10 mouse cellular contexts compared by ENCODE assay signal in the genomic region with DNA sequence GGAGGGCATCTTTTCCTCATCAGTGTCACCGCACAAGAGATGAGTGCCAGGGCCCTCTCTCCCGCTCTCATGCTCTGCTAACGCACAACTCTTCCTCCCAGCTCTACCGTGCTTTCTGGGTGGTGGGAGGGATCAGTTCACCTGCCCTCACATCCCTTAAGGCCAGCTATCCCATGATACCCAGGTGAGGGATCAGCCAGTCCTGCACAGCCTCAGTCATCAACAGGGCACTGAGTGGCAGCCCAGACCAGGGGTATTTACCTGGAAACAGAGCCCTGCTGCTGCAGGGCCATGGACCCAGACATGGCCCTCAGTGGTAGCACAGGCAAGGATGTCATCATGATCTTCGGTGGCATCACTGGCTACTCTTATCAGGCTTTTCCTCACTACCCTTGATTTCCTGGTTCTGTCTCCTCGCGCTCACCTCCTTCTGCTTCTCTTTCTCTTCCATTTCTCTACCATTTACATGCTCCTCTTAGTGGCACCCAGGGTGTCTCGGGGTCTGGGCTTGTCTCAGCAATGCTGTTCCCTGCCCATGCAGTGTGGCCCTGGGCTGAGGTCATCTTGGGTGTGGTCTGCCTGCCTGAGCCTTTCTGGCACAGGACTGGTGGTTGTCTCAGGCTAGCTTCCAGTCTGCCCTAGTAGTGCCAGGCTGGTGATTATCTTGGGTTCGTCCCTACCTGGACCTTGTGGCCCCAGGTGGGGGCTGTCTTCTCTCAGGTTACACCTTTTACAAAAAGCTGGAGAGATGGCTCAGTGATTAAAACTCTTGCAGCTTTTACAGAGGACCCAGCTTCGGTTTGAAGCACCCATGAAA. TPM values are rescaled to one million over a fixed set of nuclear protein-coding genes. Genes with fewer than 3 reads are reported as not detected.
DNase-seq lines count a peak whose midpoint lies in the region; ATAC-seq lines count a peak whose summit lies in the region.
"Had no signal": no experiment of that assay in that cellular context is flagged by ENCODE, and none has a peak within 500 bp of the region (broad histone marks: within the 10 kb centered on the region; RNA-seq: fewer than 3 reads in every experiment).

No protein-coding gene starts in this region.

- H3K27me3 ChIP-seq in heart, embryonic 16.5 days (ENCODE audit: control insufficient read depth, insufficient read depth, low read length), result no peaks in the 10 kb centered on the region
- H3K27me3 ChIP-seq in stomach, embryonic 16.5 days (ENCODE audit: control insufficient read depth, insufficient read depth, low read length), result no peaks in the 10 kb centered on the region

- WGBS in heart, embryonic 16.5 days, result 78% methylated on average over 10 of the region's 10 CpGs
- 85% methylated on average over 10 of the region's 10 CpGs for WGBS in stomach, embryonic 16.5 days

- H3K9me3 ChIP-seq in heart, embryonic 16.5 days (replicated peaks; ENCODE audit: control insufficient read depth, low read length), result no peaks in the 10 kb centered on the region
- no peaks in the 10 kb centered on the region for H3K9me3 ChIP-seq in stomach, embryonic 16.5 days (replicated peaks; ENCODE audit: control insufficient read depth, low read length)

- H3K4me1 ChIP-seq in heart, embryonic 16.5 days (ENCODE audit: control insufficient read depth, insufficient read depth, low read length), result peaks cover 2% of the 10 kb centered on the region; the same call in 1 of the 2 replicates
- H3K4me1 ChIP-seq in stomach, embryonic 16.5 days (ENCODE audit: control insufficient read depth, insufficient read depth, low read length), result no peaks in the 10 kb centered on the region

- H3K9ac ChIP-seq in heart, embryonic 16.5 days (ENCODE audit: low read length), result no peak overlapping the region
- H3K9ac ChIP-seq in stomach, embryonic 16.5 days (ENCODE audit: low read length), result no peak overlapping the region
- H3K9ac ChIP-seq: forebrain, postnatal 0 days had no signal

- no peak overlapping the region for H3K4me2 ChIP-seq in heart, embryonic 16.5 days (ENCODE audit: low read depth, low read length)
- H3K4me2 ChIP-seq in stomach, embryonic 16.5 days (ENCODE audit: low read depth, low read length), result no peak overlapping the region

- 0 out of 2 replicates have a peak, but pooled peaks have one; percentile 12 for ATAC-seq in heart, embryonic 16.5 days (replicated peaks; ENCODE audit: extremely low read depth, insufficient read depth, low FRiP score)
- peak; percentile 65 for ATAC-seq in erythroid progenitor cell, adult 5-6 weeks (replicated peaks; ENCODE audit: low FRiP score, poor library complexity, severe bottlenecking)
- ATAC-seq in stomach, embryonic 16.5 days (ENCODE audit: insufficient read depth, low FRiP score), result peak; percentile 50; the same call in 1 of the 2 replicates

- intact Hi-C loops in heart, postnatal 25 days (cut with DNase I), result no loop called here

- DNase-seq in heart, postnatal 25 days (ENCODE audit: low spot score), result no peak
- DNase-seq in CD4-positive, CD25-positive, alpha-beta regulatory T cell, adult 2 months (ENCODE audit: low read depth, low spot score), result peak; percentile 59
- DNase-seq in Muller cell, postnatal 12 days (ENCODE audit: inconsistent ontology term), result no peak
- no peak for DNase-seq in cerebellum, adult 11 months
- DNase-seq in adrenal gland, postnatal 25 days, result no peak
- DNase-seq: cerebellum, adult 2 months; forebrain, postnatal 0 days had no signal

- H3K4me3 ChIP-seq in heart, embryonic 16.5 days (ENCODE audit: low read length), result no peak overlapping the region
- H3K4me3 ChIP-seq in stomach, embryonic 16.5 days (replicated peaks; ENCODE audit: low read length), result no peak overlapping the region

- no peaks in the 10 kb centered on the region for H3K36me3 ChIP-seq in heart, embryonic 16.5 days (ENCODE audit: control insufficient read depth, insufficient read depth)
- no peaks in the 10 kb centered on the region for H3K36me3 ChIP-seq in stomach, embryonic 16.5 days (ENCODE audit: control insufficient read depth, insufficient read depth, low read length)

- no peak overlapping the region for H3K27ac ChIP-seq in heart, embryonic 16.5 days (ENCODE audit: low read length)
- no peak overlapping the region for H3K27ac ChIP-seq in stomach, embryonic 16.5 days (ENCODE audit: low read length)

RNA-seq across cellular contexts. Expression of gene Patj, which starts 40.3 kb away (rescaled TPM):
- 7.6 and 8.9 TPM in 2 replicates for polyA plus RNA-seq in heart, embryonic 16.5 days (2015; fragmentation: Nextera tagmentation; extraction: Ambion mirVana)
- 10 to 100 TPM; 14.8 to 15.1 TPM for total RNA-seq in heart, postnatal 25 days (2021)
- total RNA-seq in erythroid progenitor cell, adult 5-6 weeks (2015; ENCODE audit: low replicate concordance), result not detected in 2 replicates
- 4.2 and 11.4 TPM in 2 replicates for total RNA-seq in erythroid progenitor cell, adult 5-6 weeks (2017; ENCODE audit: low replicate concordance)
- polyA plus RNA-seq in stomach, embryonic 16.5 days (2015; fragmentation: Nextera tagmentation; extraction: Ambion mirVana), result 19.0 and 24.0 TPM in 2 replicates
- 4.0 and 4.3 TPM in 2 replicates for total RNA-seq in adrenal gland, postnatal 25 days (2021)

RNA-seq across cellular contexts. Expression of gene Tm2d1, which starts 52.7 kb away (rescaled TPM):
- polyA plus RNA-seq in heart, embryonic 16.5 days (2015; fragmentation: Nextera tagmentation; extraction: Ambion mirVana), result 94.0 and 102 TPM in 2 replicates
- total RNA-seq in heart, postnatal 25 days (2021), result 10 to 100 TPM; 42.8 to 46.3 TPM
- total RNA-seq in erythroid progenitor cell, adult 5-6 weeks (2015; ENCODE audit: low replicate concordance), result 13.8 and 23.1 TPM in 2 replicates
- total RNA-seq in erythroid progenitor cell, adult 5-6 weeks (2017; ENCODE audit: low replicate concordance), result 3.2 and 12.6 TPM in 2 replicates
- polyA plus RNA-seq in stomach, embryonic 16.5 days (2015; fragmentation: Nextera tagmentation; extraction: Ambion mirVana), result 78.5 and 90.3 TPM in 2 replicates
- total RNA-seq in adrenal gland, postnatal 25 days (2021), result 38.9 and 42.8 TPM in 2 replicates

Comparison
In these comparisons a context has a peak if more than half of its experiments do, and no peak if none do; other contexts are left out.
1. ATAC-seq: peak in every context shown above with its lines; median percentile 65 in erythroid progenitor cell, adult 5-6 weeks; 50 in stomach, embryonic 16.5 days; 12 in heart, embryonic 16.5 days.